Mouse (Mus musculus) stomach, postnatal 0 days (tissue): ENCODE measurements around the gene Hist1h4d. TPM values are rescaled to one million over a fixed set of nuclear protein-coding genes. Genes with fewer than 3 reads are reported as not detected.
A peak's percentile ranks its signal among the peaks of the same experiment; 100 is the strongest.

Experiments
- ATAC-seq: fragments of 200-750 bp; cut with Nextera tagmentation; 2 replicates; pipeline ENCODE4 v1.8.0; 2017; ENCODE audit not compliant: low FRiP score, low TSS enrichment
- DNase-seq: peaks from one replicate; pipeline ENCODE4 v3.0.0-alpha.2; 2016; ENCODE audit warnings: low spot score
- H3K27ac ChIP-seq: fragments of 300-500 bp; sonication (generic); replicated peaks from 2 replicates; pipeline ENCODE4 v1.5.1; 2014; ENCODE audit warnings: mild to moderate bottlenecking, control low read depth
- H3K27me3 ChIP-seq: fragments of 300-500 bp; sonication (generic); 2 replicates; pipeline ENCODE4 v1.6.1; 2014; ENCODE audit warnings: low read length; ENCODE audit not compliant: control insufficient read depth, insufficient read depth
- H3K36me3 ChIP-seq: fragments of 300-500 bp; sonication (generic); 2 replicates; pipeline ENCODE4 v1.6.1; 2014; ENCODE audit warnings: low read length, mixed read lengths; ENCODE audit not compliant: control insufficient read depth, insufficient read depth
- H3K4me1 ChIP-seq: fragments of 300-500 bp; sonication (generic); replicated peaks from 2 replicates; pipeline ENCODE4 v1.6.1; 2014; ENCODE audit warnings: antibody characterized with exemption; ENCODE audit not compliant: control insufficient read depth, insufficient read depth
- H3K4me2 ChIP-seq: fragments of 300-500 bp; sonication (generic); replicated peaks from 2 replicates; pipeline ENCODE4 v1.6.1; 2014; ENCODE audit warnings: low read depth, mild to moderate bottlenecking, control low read depth, moderate library complexity
- H3K4me3 ChIP-seq: fragments of 300-500 bp; sonication (generic); 2 replicates; pipeline ENCODE4 v1.5.1; 2014; ENCODE audit warnings: low read depth, low read length, control low read depth
- H3K9ac ChIP-seq: fragments of 300-500 bp; sonication (generic); 2 replicates; pipeline ENCODE4 v1.6.1; 2014; ENCODE audit warnings: mild to moderate bottlenecking, low read length, control low read depth, mixed read lengths
- H3K9me3 ChIP-seq: fragments of 300-500 bp; sonication (generic); 2 replicates; pipeline ENCODE4 v1.6.1; 2016; ENCODE audit warnings: low read length; ENCODE audit not compliant: control insufficient read depth
- CTCF ChIP-seq: IDR thresholded peaks from 2 replicates; pipeline ENCODE4 v1.5.1; 2016; ENCODE audit warnings: antibody characterized with exemption, low read depth, mild to moderate bottlenecking, moderate library complexity
- EP300 ChIP-seq: optimal IDR thresholded peaks from 2 replicates; pipeline ENCODE3; 2016; ENCODE audit warnings: antibody characterized with exemption
- WGBS: fragments of 180-500 bp; shearing (Covaris S2); extraction: QIAGEN DNeasy Blood & Tissue Kit; methylation state at CpG from one replicate; pipeline ENCODE4 v1.1.7; 2014; 5-methylcytosine and 5-hydroxymethylcytosine counted together
- polyA plus RNA-seq: library from polyadenylated mRNA; unstranded; fragments of >200 nt; fragmentation: Nextera tagmentation; extraction: Ambion mirVana; gene quantifications from 2 replicates; pipeline ENCODE4 v1.2.1, GENCODE M21; 2015

Gene Hist1h4d
- polyA plus RNA-seq, 1 experiment from 2014 or later = 48.7 TPM

GRCm38 (mm10) chr13:23592614-23593013 is 11.2 kb downstream of the Hist1h4d start:
- Histone ChIP-seq H3K4me3 (no peak overlapping the region), H3K4me2 (no peak overlapping the region), H3K4me1 (no peaks in the 10 kb centered on the region), H3K27ac (no peak overlapping the region; the same call in 1 of the 2 replicates), H3K9ac (no peak overlapping the region), H3K27me3 (no peaks in the 10 kb centered on the region), H3K9me3 (no peaks in the 10 kb centered on the region), H3K36me3 (no peaks in the 10 kb centered on the region)
- ATAC-seq (no peak), DNase-seq (no peak)
- WGBS = 64% methylated on average over 7 of the region's 7 CpGs
- TF ChIP-seq EP300 (no peak), CTCF (no peak)

GRCm38 (mm10) chr13:23593051-23593770 is 11.8 kb downstream of the Hist1h4d start:
- peak; percentile 51 for ATAC-seq
- no peaks in the 10 kb centered on the region for H3K36me3 ChIP-seq
- no peak overlapping the region for H3K9ac ChIP-seq
- peak; percentile 29 for DNase-seq
- H3K4me1 ChIP-seq = no peaks in the 10 kb centered on the region
- peak overlapping the region; percentile 49 for H3K27ac ChIP-seq
- 52% methylated on average over 5 of the region's 5 CpGs for WGBS
- no peak for TF ChIP-seq CTCF
- TF ChIP-seq EP300 = no peak
- H3K4me2 ChIP-seq = no peak overlapping the region
- H3K27me3 ChIP-seq = no peaks in the 10 kb centered on the region
- no peaks in the 10 kb centered on the region for H3K9me3 ChIP-seq
- no peak overlapping the region for H3K4me3 ChIP-seq

GRCm38 (mm10) chr13:23595185-23595584 is 13.8 kb downstream of the Hist1h4d start:
- no peak overlapping the region for H3K4me3 ChIP-seq
- no peaks in the 10 kb centered on the region for H3K9me3 ChIP-seq
- no peaks in the 10 kb centered on the region for H3K4me1 ChIP-seq
- TF ChIP-seq CTCF = no peak
- TF ChIP-seq EP300 = no peak
- no peaks in the 10 kb centered on the region for H3K36me3 ChIP-seq
- no peak overlapping the region for H3K4me2 ChIP-seq
- WGBS = 74% methylated on average over 2 of the region's 2 CpGs
- H3K27me3 ChIP-seq = no peaks in the 10 kb centered on the region
- H3K27ac ChIP-seq = no peak overlapping the region
- ATAC-seq (no peak), DNase-seq (no peak)
- no peak overlapping the region for H3K9ac ChIP-seq

- H3K27ac ChIP-seq = no peak overlapping the region
- no peak overlapping the region for H3K4me3 ChIP-seq
- H3K9me3 ChIP-seq = no peaks in the 10 kb centered on the region
- H3K27me3 ChIP-seq = no peaks in the 10 kb centered on the region
- ATAC-seq (peak; percentile 64; the same call in 1 of the 2 replicates), DNase-seq (peak; percentile 29)
- H3K4me1 ChIP-seq = no peaks in the 10 kb centered on the region
- H3K36me3 ChIP-seq = no peaks in the 10 kb centered on the region
- H3K4me2 ChIP-seq = no peak overlapping the region
- WGBS = 66% methylated on average over 7 of the region's 7 CpGs
- TF ChIP-seq EP300 = no peak
- no peak for TF ChIP-seq CTCF
- H3K9ac ChIP-seq = no peak overlapping the region
Measured at GRCm38 (mm10) chr13:23595622-23596372, 14.4 kb downstream of the Hist1h4d start.

- no peak overlapping the region for H3K9ac ChIP-seq
- H3K4me2 ChIP-seq = no peak overlapping the region
- TF ChIP-seq EP300 (no peak), CTCF (peak; percentile 92)
- H3K4me1 ChIP-seq = no peaks in the 10 kb centered on the region
- DNase-seq (peak; percentile 82), ATAC-seq (0 out of 2 replicates have a peak, but pooled peaks have one; percentile 57)
- H3K36me3 ChIP-seq = no peaks in the 10 kb centered on the region
- H3K27me3 ChIP-seq = no peaks in the 10 kb centered on the region
- H3K27ac ChIP-seq = no peak overlapping the region
- 6% methylated on average over 9 of the region's 9 CpGs for WGBS
- no peaks in the 10 kb centered on the region for H3K9me3 ChIP-seq
- no peak overlapping the region for H3K4me3 ChIP-seq
Measured at GRCm38 (mm10) chr13:23597957-23598356, 16.6 kb downstream of the Hist1h4d start.
